Mouse (Mus musculus) brown adipose tissue, adult 24 weeks (tissue): ENCODE data around the gene Foxi3. TPM values are rescaled to one million over a fixed set of nuclear protein-coding genes. Genes with fewer than 3 reads are reported as not detected.

Experiments
- H3K27ac ChIP-seq: fragments of 200-500 bp; replicated peaks from 2 replicates; pipeline ENCODE4 v1.5.1; 2012; ENCODE audit warnings: low read depth, mild to moderate bottlenecking, low read length
- H3K4me1 ChIP-seq: fragments of 200-500 bp; 2 replicates; pipeline ENCODE4 v1.6.1; 2012; ENCODE audit warnings: low read length, mixed read lengths; ENCODE audit not compliant: control insufficient read depth, insufficient read depth, insufficient read length
- H3K4me3 ChIP-seq: fragments of 200-500 bp; 2 replicates; pipeline ENCODE4 v1.5.1; 2012; ENCODE audit warnings: low read depth, mild to moderate bottlenecking, low read length, moderate library complexity; ENCODE audit not compliant: insufficient read depth
- polyA plus RNA-seq: library from polyadenylated mRNA; stranded (reverse); fragments of >200 nt; gene quantifications from 2 replicates; pipeline ENCODE4 v1.2.4, GENCODE M21; 2012; ENCODE audit not compliant: missing spikeins, insufficient read depth, insufficient read length

Foxi3 gene
- not detected in 2 replicates for polyA plus RNA-seq

DNA sequence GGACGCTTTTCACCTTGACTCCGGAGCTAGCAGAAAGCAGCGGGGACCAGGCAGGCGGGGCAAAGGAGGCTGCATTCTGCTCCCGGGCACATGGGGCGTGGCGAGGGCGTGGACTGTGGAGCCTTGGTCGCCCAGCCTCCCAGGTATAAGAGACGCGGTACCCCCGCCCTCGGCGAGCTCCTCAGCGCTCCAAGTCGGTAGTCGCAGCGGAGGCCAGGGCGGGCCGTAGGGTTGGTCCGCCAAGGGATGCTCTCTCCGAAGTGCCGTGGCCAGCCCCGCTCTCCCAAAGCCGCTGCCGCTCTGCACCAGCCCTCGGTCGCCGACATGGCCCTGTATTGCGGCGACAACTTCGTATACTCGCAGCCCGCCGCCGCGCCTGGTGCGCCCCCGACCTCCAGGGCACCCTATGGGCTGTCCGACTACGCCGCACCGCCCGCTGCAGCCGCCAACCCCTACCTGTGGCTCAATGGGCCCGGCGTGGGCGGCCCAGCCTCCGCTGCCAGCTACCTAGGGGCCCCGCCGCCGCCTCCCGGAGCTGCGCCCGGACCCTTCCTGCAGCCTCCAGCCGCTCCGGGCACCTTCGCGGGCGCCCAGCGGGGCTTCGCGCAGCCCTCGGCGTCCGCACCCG lies at the start of gene Foxi3:
Foxi3 (plus strand) TSS at position 247 of the 628 bp plus-strand sequence.
- Histone ChIP-seq H3K4me1 (no peaks in the 10 kb centered on the region; the same call in 1 of the 2 replicates), H3K4me3 (no peak within 1 kb of the TSS), H3K27ac (no peak within 1 kb of the TSS)

- Histone ChIP-seq H3K4me3 (no peak overlapping the region), H3K27ac (no peak overlapping the region), H3K4me1 (no peaks in the 10 kb centered on the region)
Measured at GRCm38 (mm10) chr6:70909572-70909971, 46.8 kb upstream of the Foxi3 start.

DNA sequence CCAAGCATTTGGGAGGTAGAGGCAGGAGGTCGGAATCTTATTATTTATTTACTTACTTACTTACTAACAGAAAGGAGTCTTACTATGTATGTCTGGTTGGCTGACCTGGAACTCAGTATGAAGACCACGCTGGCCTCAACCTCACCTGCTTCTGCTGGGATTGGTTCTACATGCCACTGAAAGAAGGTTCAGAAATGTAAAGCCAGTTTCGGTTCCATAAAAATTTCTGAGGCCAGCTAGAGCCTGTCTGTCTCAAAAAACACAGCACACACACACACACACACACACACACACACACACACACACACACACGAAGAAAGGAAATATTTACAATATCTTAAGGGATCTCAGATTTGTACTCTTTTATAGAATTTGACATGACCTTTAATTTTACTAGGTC lies 46.0 kb upstream of the Foxi3 start:
- no peak overlapping the region for H3K27ac ChIP-seq
- no peaks in the 10 kb centered on the region for H3K4me1 ChIP-seq
- H3K4me3 ChIP-seq: no peak overlapping the region

GRCm38 (mm10) chr6:70911668-70912395 lies 44.5 kb upstream of the Foxi3 start:
- no peaks in the 10 kb centered on the region for H3K4me1 ChIP-seq
- H3K27ac ChIP-seq: no peak overlapping the region
- H3K4me3 ChIP-seq: no peak overlapping the region

DNA sequence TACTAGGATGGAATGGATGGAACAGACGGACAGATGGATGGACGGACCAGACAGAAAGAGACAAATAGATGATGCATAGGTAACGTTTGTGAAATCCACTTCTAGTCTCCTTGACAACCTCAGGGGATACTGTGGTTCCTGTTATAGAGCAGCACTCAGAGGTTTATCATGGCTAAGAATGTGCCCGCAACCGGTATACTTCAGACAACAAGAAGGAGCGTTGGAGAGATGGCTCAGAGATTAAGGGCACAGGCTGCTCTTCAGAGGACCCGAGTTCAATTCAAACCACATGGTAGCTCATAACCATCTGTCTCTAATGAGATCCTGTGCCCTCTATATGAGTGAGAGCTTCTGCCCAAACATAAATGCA lies 44.0 kb upstream of the Foxi3 start:
- Histone ChIP-seq H3K4me3 (no peak overlapping the region), H3K4me1 (no peaks in the 10 kb centered on the region)

DNA sequence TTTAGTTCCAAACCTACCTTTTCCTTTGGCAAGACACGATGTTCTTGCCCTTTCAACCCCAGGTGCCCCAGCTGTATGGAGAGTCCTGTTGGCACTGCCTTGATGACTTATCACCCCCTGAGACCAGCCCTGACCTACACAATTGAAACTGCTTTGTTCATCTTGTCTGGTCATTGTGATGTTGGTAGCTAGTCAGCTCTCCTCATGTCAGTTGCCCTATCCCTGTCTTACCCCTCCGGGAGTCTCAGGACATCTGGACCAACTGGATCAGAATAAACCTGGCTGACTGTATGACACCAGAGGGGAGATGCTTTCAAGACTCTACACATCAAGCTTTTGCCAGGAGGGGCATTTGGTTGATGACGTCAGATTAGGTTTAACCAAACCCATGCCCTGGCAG lies 37.5 kb upstream of the Foxi3 start, which contains the start of gene Tex37:
Tex37 (minus strand) TSS at position 101 of the 400 bp plus-strand sequence.
- no peak within 1 kb of the TSS for H3K27ac ChIP-seq
- H3K4me3 ChIP-seq: no peak within 1 kb of the TSS
- no peaks in the 10 kb centered on the region for H3K4me1 ChIP-seq

More for the DNA sequence above, 44.0 kb upstream of the Foxi3 start:
- no peak overlapping the region for H3K27ac ChIP-seq

GRCm38 (mm10) chr6:70921274-70922074 lies 34.9 kb upstream of the Foxi3 start:
- Histone ChIP-seq H3K27ac (no peak overlapping the region), H3K4me3 (peak overlapping the region; percentile 39), H3K4me1 (no peaks in the 10 kb centered on the region)

DNA sequence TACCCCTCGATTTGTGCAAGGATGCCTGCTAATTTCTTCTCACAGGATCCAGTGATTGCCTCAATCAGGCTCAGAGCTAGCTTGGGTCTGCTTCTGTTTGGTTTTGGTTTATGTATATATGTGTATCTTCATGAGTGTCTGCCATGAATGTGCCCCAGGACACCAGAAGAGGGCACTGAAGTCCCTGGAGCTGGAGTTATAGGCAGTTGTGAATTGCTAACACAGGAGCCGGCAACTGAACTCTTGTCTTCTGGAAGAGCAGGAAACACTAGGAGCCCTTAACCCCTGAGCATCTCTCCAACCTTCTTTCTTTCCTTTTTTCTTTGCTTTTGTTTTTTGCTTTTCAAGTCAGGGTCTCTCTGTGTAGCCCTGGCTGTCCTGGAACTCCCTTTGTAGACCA lies 24.5 kb upstream of the Foxi3 start:
- Histone ChIP-seq H3K4me3 (no peak overlapping the region), H3K27ac (no peak overlapping the region), H3K4me1 (no peaks in the 10 kb centered on the region)

DNA sequence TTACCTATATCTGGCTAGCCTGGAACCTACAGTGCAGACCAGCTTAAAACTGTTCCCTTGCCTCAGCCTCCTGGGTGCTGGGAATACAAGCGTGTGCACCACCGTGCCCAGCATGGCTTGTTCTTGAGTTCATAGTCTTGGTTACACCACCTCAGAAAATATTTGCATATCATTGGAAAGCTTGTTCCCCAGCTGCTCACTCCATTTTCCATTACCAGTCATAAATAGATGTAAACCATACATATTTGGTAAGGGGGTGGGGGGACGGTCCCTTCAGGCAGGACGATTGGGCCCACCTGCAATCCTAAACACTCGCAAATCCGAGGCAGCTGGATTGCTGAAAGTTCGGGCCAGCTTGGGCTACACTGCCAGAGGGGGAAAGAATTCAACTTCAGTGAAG lies 3.1 kb upstream of the Foxi3 start:
- H3K4me1 ChIP-seq: no peaks in the 10 kb centered on the region; the same call in 1 of the 2 replicates
- H3K4me3 ChIP-seq: no peak overlapping the region
- H3K27ac ChIP-seq: no peak overlapping the region

- H3K4me3 ChIP-seq: no peak overlapping the region
- no peaks in the 10 kb centered on the region; the same call in 1 of the 2 replicates for H3K4me1 ChIP-seq
Measured at GRCm38 (mm10) chr6:70954040-70954439, 2.3 kb upstream of the Foxi3 start.

DNA sequence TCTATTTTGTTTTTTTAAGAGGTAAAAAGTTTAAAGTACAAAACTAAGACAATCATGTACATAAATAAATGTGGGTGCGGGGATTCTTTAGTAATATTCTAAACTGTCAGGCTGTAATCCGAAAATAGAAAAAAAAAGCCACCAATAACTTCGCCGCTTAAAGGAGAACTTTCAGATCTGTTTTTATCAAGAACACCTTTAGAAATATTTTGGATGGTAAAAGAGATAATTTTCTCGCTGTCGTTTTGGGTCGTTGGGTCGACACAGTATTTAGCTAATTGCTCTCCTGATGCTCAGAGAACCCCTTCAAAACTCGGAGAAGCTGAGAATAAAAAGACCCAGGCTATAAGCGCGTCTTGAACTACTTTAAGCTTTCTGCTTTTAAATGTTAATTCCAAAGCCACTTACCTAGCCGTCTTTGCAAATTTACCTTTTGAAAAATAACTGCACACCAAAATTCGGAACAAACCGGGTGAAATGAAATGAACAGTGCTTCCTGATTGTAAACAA lies 985 bp upstream of the Foxi3 start:
- H3K4me3 ChIP-seq: no peak overlapping the region
- no peaks in the 10 kb centered on the region; the same call in 1 of the 2 replicates for H3K4me1 ChIP-seq
- no peak overlapping the region for H3K27ac ChIP-seq

More at GRCm38 (mm10) chr6:70954040-70954439, 2.3 kb upstream of the Foxi3 start:
- H3K27ac ChIP-seq: no peak overlapping the region

- Histone ChIP-seq H3K4me1 (no peaks in the 10 kb centered on the region; the same call in 1 of the 2 replicates), H3K4me3 (no peak overlapping the region), H3K27ac (no peak overlapping the region)
Measured at GRCm38 (mm10) chr6:70955841-70956240, 490 bp upstream of the Foxi3 start.

DNA sequence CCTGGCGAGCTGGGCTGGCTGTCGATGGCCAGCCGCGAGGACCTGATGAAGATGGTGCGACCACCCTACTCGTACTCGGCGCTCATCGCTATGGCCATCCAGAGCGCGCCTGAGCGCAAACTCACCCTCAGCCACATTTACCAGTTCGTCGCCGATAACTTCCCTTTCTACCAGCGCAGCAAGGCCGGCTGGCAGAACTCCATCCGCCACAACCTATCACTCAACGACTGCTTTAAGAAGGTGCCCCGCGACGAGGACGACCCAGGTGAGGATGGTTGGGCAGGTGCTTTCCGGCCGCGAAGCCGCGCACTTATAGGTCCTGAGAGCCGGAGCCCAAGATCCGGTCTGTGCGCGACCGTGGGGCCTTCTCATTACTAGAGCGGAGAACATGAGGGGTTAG lies 605 bp downstream of the Foxi3 start:
- Histone ChIP-seq H3K27ac (no peak overlapping the region), H3K4me3 (no peak overlapping the region), H3K4me1 (no peaks in the 10 kb centered on the region; the same call in 1 of the 2 replicates)

DNA sequence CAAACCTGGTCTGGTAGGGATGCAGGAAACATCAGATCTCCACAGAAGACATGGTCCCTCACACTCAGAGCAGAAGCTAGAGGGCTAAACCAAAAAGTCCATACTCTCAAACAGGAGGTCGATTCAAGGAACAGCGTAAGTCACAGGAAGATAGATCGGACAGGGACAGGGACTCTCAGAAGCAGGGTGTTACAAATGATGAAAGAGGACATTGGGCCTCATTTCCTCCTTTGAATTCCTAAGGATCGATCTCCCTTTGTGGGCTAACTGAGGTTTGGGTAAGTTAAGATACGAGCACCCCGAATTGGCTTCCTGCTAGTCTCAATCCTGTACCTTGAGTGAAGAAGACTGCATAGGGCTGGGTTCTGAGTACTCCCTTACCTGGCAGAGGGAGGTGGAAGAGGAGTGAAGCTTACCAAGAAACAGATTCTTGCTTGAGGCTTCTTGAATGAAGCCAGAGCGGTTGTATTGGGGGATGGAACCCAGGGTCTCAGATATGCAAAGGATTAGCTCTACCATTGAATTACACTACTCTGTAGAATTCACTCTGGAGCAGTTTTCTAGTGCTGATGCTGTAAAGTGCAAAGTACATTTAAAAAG lies 1.1 kb downstream of the Foxi3 start:
- no peaks in the 10 kb centered on the region; the same call in 1 of the 2 replicates for H3K4me1 ChIP-seq
- no peak overlapping the region for H3K27ac ChIP-seq
- H3K4me3 ChIP-seq: no peak overlapping the region
